Mouse (Mus musculus) limb, embryonic 13.5 days (tissue): ENCODE results near the gene Svip. TPM values are rescaled to one million over a fixed set of nuclear protein-coding genes. Genes with fewer than 3 reads are reported as not detected.

Source experiments
- ATAC-seq: fragments of 200-750 bp; cut with Nextera tagmentation; 2 replicates; pipeline ENCODE4 v1.8.0; 2017; ENCODE audit warnings: low read depth, moderate number of reproducible peaks, moderate TSS enrichment; ENCODE audit not compliant: low FRiP score
- H3K27ac ChIP-seq: fragments of 300-500 bp; sonication (generic); 2 replicates; pipeline ENCODE4 v1.5.1; 2015; ENCODE audit warnings: inconsistent platforms, mild to moderate bottlenecking, moderate library complexity
- H3K27me3 ChIP-seq: fragments of 300-500 bp; sonication (generic); 2 replicates; pipeline ENCODE4 v1.6.1; 2015; ENCODE audit warnings: mild to moderate bottlenecking, inconsistent platforms
- H3K36me3 ChIP-seq: fragments of 300-500 bp; sonication (generic); 2 replicates; pipeline ENCODE4 v1.6.1; 2015; ENCODE audit warnings: inconsistent platforms, mild to moderate bottlenecking, moderate library complexity
- H3K4me1 ChIP-seq: fragments of 300-500 bp; sonication (generic); 2 replicates; pipeline ENCODE4 v1.6.1; 2015; ENCODE audit warnings: inconsistent platforms
- H3K4me2 ChIP-seq: fragments of 300-500 bp; sonication (generic); replicated peaks from 2 replicates; pipeline ENCODE4 v1.6.1; 2015; ENCODE audit warnings: inconsistent platforms, mild to moderate bottlenecking, moderate library complexity
- H3K4me3 ChIP-seq: fragments of 300-500 bp; sonication (generic); 2 replicates; pipeline ENCODE4 v1.5.1; 2015; ENCODE audit warnings: moderate library complexity, mild to moderate bottlenecking, inconsistent platforms
- H3K9ac ChIP-seq: fragments of 300-500 bp; sonication (generic); 2 replicates; pipeline ENCODE4 v1.6.1; 2015; ENCODE audit warnings: mild to moderate bottlenecking, inconsistent platforms
- H3K9me3 ChIP-seq: fragments of 300-500 bp; sonication (generic); 2 replicates; pipeline ENCODE4 v1.6.1; 2016; ENCODE audit warnings: inconsistent platforms
- WGBS: fragments of 180-500 bp; shearing (Covaris S2); methylation state at CpG from one replicate; pipeline ENCODE4 v1.1.7; 2015; 5-methylcytosine and 5-hydroxymethylcytosine counted together
- polyA plus RNA-seq: library from polyadenylated mRNA; unstranded; fragments of >200 nt; fragmentation: Nextera tagmentation; extraction: Ambion mirVana; gene quantifications from 2 replicates; pipeline ENCODE4 v1.2.1, GENCODE M21; 2015

The Svip gene
- polyA plus RNA-seq = 3.3 and 3.9 TPM in 2 replicates

- no peak within 1 kb of the TSS for H3K27ac ChIP-seq
- peak within 1 kb of the TSS; percentile 56 for H3K9ac ChIP-seq
- H3K4me3 ChIP-seq = peak within 1 kb of the TSS; percentile 56
- peaks cover 39% of the 10 kb centered on the region for H3K27me3 ChIP-seq
- peak within 1 kb of the TSS; percentile 83 for H3K4me2 ChIP-seq
- H3K9me3 ChIP-seq = no peaks in the 10 kb centered on the region
- no peaks in the 10 kb centered on the region for H3K36me3 ChIP-seq
- peak; percentile 96 for ATAC-seq
- WGBS = under 1% methylated on average over 38 of the region's 47 CpGs
- peaks cover 3% of the 10 kb centered on the region; the same call in 1 of the 2 replicates for H3K4me1 ChIP-seq
Observed at GRCm38 (mm10) chr7:52005511-52006295, at the start of gene Svip. Gene Svip (minus strand): TSS chr7:52006018.

GRCm38 (mm10) chr7:52037600-52038582 is 32.1 kb upstream of the Svip start:
- H3K9me3 ChIP-seq = no peaks in the 10 kb centered on the region
- 45% methylated on average over 8 of the region's 8 CpGs for WGBS
- H3K4me3 ChIP-seq = no peak overlapping the region
- ATAC-seq = no peak
- no peak overlapping the region for H3K4me2 ChIP-seq
- H3K27me3 ChIP-seq = no peaks in the 10 kb centered on the region
- H3K9ac ChIP-seq = no peak overlapping the region
- H3K27ac ChIP-seq = no peak overlapping the region
- H3K4me1 ChIP-seq = no peaks in the 10 kb centered on the region
- H3K36me3 ChIP-seq = no peaks in the 10 kb centered on the region

- ATAC-seq = no peak
- no peaks in the 10 kb centered on the region for H3K4me1 ChIP-seq
- H3K9ac ChIP-seq = no peak overlapping the region
- H3K27ac ChIP-seq = no peak overlapping the region
- H3K27me3 ChIP-seq = no peaks in the 10 kb centered on the region
- WGBS = 88% methylated on average over 5 of the region's 5 CpGs
- no peak overlapping the region for H3K4me3 ChIP-seq
- no peak overlapping the region for H3K4me2 ChIP-seq
- no peaks in the 10 kb centered on the region for H3K36me3 ChIP-seq
- no peaks in the 10 kb centered on the region for H3K9me3 ChIP-seq
Observed at GRCm38 (mm10) chr7:52024050-52024626, 18.3 kb upstream of the Svip start.

GRCm38 (mm10) chr7:52022039-52022438 is 16.2 kb upstream of the Svip start:
- no peaks in the 10 kb centered on the region for H3K4me1 ChIP-seq
- no peak overlapping the region for H3K4me2 ChIP-seq
- H3K9ac ChIP-seq = no peak overlapping the region
- no peaks in the 10 kb centered on the region for H3K9me3 ChIP-seq
- 81% methylated on average over 4 of the region's 4 CpGs for WGBS
- H3K36me3 ChIP-seq = no peaks in the 10 kb centered on the region
- no peak overlapping the region for H3K4me3 ChIP-seq
- no peak; the same call in 1 of the 2 replicates for ATAC-seq
- H3K27me3 ChIP-seq = no peaks in the 10 kb centered on the region
- no peak overlapping the region for H3K27ac ChIP-seq

GRCm38 (mm10) chr7:52015628-52016027 is 9.8 kb upstream of the Svip start, which contains the start of gene 1700015G11Rik:
Gene 1700015G11Rik (minus strand): TSS chr7:52015728.
- no peaks in the 10 kb centered on the region for H3K9me3 ChIP-seq
- H3K36me3 ChIP-seq = no peaks in the 10 kb centered on the region
- H3K27me3 ChIP-seq = no peaks in the 10 kb centered on the region
- no peaks in the 10 kb centered on the region for H3K4me1 ChIP-seq
- no peak within 1 kb of the TSS for H3K27ac ChIP-seq
- H3K4me2 ChIP-seq = no peak within 1 kb of the TSS
- ATAC-seq = no peak
- H3K9ac ChIP-seq = no peak within 1 kb of the TSS
- H3K4me3 ChIP-seq = no peak within 1 kb of the TSS
- WGBS = 76% methylated on average over 3 of the region's 3 CpGs

DNA sequence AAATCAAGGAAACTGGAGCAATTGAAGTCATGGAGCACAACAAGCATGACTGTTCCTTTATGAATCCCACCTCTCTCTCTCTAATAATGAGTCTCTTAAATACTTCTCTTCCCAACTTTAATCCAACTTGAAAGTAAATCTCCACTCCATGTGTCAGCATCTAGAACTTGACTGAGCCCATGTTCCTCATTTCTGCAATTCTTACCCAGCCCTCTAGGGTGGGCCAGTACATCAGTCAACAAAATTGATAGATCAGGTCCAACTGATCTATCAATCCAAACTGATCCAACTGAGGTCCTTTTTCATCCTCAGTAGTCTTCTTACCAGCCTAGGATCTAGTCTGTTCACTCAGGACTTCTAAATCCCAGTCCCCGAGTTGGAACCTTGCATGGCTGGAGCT is 9.4 kb upstream of the Svip start:
- no peak overlapping the region for H3K27ac ChIP-seq
- no peaks in the 10 kb centered on the region for H3K36me3 ChIP-seq
- no peak for ATAC-seq
- no peaks in the 10 kb centered on the region for H3K27me3 ChIP-seq
- H3K4me2 ChIP-seq = no peak overlapping the region
- H3K9me3 ChIP-seq = no peaks in the 10 kb centered on the region
- no peaks in the 10 kb centered on the region for H3K4me1 ChIP-seq
- no peak overlapping the region for H3K4me3 ChIP-seq
- no peak overlapping the region for H3K9ac ChIP-seq
- WGBS = 85% methylated on average over 1 of the region's 1 CpGs

DNA sequence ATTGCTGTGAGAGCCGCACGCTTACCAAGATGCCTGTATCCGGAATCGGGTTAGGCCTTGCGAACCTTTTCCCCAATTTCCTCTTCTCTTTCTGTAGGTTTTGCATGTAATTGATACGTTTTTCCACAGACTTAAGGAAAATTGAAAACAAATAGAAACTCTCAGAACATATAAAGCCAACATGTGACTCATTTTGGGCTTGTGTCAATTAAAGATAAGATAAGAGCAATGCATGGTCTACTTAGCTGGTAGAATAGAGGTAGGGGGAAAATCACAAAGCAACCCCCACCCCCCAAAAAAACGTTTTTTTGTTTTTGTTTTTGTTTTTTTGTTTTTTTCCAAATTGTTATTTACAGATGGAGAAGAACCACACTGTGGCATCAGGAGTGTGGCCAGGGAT is 7.6 kb upstream of the Svip start:
- ATAC-seq = no peak
- no peak overlapping the region for H3K9ac ChIP-seq

DNA sequence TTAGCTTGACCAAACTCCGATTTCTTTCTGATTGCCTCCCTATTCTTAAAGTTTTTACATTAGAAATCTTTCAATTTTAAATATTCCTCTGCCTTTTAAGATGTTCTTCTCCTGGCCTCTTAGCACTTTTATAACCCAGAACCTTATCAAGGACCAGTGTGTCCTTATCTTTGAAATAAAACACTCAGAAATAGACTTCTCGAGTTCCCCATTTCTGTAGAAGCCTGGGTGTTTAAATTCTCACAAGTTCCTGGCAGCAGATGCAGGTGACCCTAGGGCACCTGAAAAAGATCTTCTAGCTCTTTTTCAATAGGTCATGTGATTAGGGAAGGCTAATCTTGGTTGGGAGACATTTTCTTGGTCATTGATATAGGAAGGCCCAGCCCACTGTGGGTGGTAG is 1.3 kb upstream of the Svip start:
- no peak overlapping the region for H3K4me3 ChIP-seq
- H3K9ac ChIP-seq = no peak overlapping the region
- no peak overlapping the region for H3K27ac ChIP-seq
- H3K9me3 ChIP-seq = no peaks in the 10 kb centered on the region
- H3K4me1 ChIP-seq = peaks cover 3% of the 10 kb centered on the region; the same call in 1 of the 2 replicates
- H3K36me3 ChIP-seq = no peaks in the 10 kb centered on the region
- 89% methylated on average over 2 of the region's 2 CpGs for WGBS
- H3K27me3 ChIP-seq = peaks cover 39% of the 10 kb centered on the region
- no peak for ATAC-seq
- no peak overlapping the region for H3K4me2 ChIP-seq

More for the DNA sequence above, 7.6 kb upstream of the Svip start:
- Histone ChIP-seq H3K4me3 (no peak overlapping the region), H3K36me3 (no peaks in the 10 kb centered on the region), H3K27me3 (no peaks in the 10 kb centered on the region), H3K4me1 (no peaks in the 10 kb centered on the region), H3K4me2 (no peak overlapping the region), H3K9me3 (no peaks in the 10 kb centered on the region), H3K27ac (no peak overlapping the region)
- 74% methylated on average over 7 of the region's 7 CpGs for WGBS

- peak overlapping the region; percentile 56 for H3K4me3 ChIP-seq
- H3K27me3 ChIP-seq = peaks cover 39% of the 10 kb centered on the region
- WGBS = under 1% methylated on average over 9 of the region's 9 CpGs
- H3K9ac ChIP-seq = no peak overlapping the region
- peak overlapping the region; percentile 83 for H3K4me2 ChIP-seq
- ATAC-seq = peak; percentile 64; the same call in 1 of the 2 replicates
- H3K36me3 ChIP-seq = no peaks in the 10 kb centered on the region
- peaks cover 3% of the 10 kb centered on the region; the same call in 1 of the 2 replicates for H3K4me1 ChIP-seq
- H3K9me3 ChIP-seq = no peaks in the 10 kb centered on the region
- no peak overlapping the region for H3K27ac ChIP-seq
Observed at GRCm38 (mm10) chr7:52006296-52006630, 445 bp upstream of the Svip start.

DNA sequence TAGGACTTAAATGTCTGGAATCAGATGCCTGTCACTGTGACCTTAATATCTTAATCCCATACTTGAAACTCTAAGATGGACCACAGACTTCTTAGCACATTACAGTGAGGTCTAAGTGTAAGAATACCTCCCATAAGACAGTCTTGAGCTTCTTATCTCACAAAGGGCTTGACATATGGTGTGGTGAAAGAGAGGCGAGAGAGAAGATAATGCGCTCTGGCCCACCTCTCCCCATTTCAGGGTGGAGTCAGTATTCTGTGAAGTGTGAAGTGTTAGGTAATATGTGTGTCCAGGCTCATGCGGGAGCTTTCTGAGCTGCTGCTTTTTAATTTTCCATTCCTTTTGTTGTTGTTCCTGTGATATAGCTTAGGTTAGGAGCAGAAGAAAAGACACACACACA is 14.8 kb downstream of the Svip start:
- Histone ChIP-seq H3K4me2 (no peak overlapping the region), H3K27me3 (no peaks in the 10 kb centered on the region), H3K9me3 (no peaks in the 10 kb centered on the region), H3K4me3 (no peak overlapping the region), H3K9ac (no peak overlapping the region), H3K4me1 (no peaks in the 10 kb centered on the region), H3K27ac (no peak overlapping the region), H3K36me3 (peaks cover 31% of the 10 kb centered on the region)
- WGBS = 93% methylated on average over 3 of the region's 3 CpGs
- no peak for ATAC-seq

DNA sequence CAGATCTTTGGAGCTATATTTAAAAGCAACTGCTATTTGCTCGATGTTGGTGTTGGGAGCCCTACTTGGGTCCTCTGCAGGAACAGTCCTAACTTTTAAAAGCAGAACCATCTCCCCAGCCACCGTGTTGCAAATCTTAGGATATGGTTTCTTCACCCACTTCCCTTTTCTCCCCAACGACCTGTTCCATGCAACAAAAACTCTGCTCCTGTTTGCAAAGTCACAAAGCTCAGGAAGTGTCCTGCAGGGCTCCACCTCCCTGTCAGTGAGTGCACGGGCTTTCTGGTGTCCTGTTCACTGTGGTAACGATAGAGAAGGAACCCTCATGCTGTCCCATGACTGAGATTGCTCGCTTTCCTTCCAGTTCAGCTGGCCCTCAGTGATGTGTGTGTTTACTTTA is 18.9 kb downstream of the Svip start:
- no peak overlapping the region for H3K9ac ChIP-seq
- ATAC-seq = no peak
- 60% methylated on average over 6 of the region's 6 CpGs for WGBS

GRCm38 (mm10) chr7:51985763-51986162 is 20.1 kb downstream of the Svip start:
- no peak overlapping the region for H3K27ac ChIP-seq
- H3K36me3 ChIP-seq = peaks cover 27% of the 10 kb centered on the region
- 84% methylated on average over 6 of the region's 6 CpGs for WGBS
- peaks cover 5% of the 10 kb centered on the region for H3K4me1 ChIP-seq
- no peak overlapping the region for H3K4me2 ChIP-seq
- H3K9me3 ChIP-seq = no peaks in the 10 kb centered on the region
- no peaks in the 10 kb centered on the region for H3K27me3 ChIP-seq
- no peak for ATAC-seq
- no peak overlapping the region for H3K4me3 ChIP-seq
- H3K9ac ChIP-seq = no peak overlapping the region

More for the DNA sequence above, 18.9 kb downstream of the Svip start:
- H3K9me3 ChIP-seq = no peaks in the 10 kb centered on the region
- no peak overlapping the region for H3K4me2 ChIP-seq
- H3K27me3 ChIP-seq = no peaks in the 10 kb centered on the region
- peaks cover 5% of the 10 kb centered on the region for H3K4me1 ChIP-seq
- H3K27ac ChIP-seq = no peak overlapping the region
- no peak overlapping the region for H3K4me3 ChIP-seq
- H3K36me3 ChIP-seq = peaks cover 29% of the 10 kb centered on the region
